Comparison of ENCODE assay signal across 8 mouse cellular contexts in genomic region chr11:72362347-72362741, GRCm38 (mm10). TPM values are rescaled to one million over a fixed set of nuclear protein-coding genes. Genes with fewer than 3 reads are reported as not detected.
A peak's percentile ranks its signal among the peaks of the same experiment; 100 is the strongest.
DNase-seq lines count a peak whose midpoint lies in the region; ATAC-seq and TF ChIP-seq lines count a peak whose summit lies in the region.

Gene Tekt1 (minus strand): TSS chr11:72362442.

- H3K36me3 ChIP-seq in heart, embryonic 12.5 days = no peaks in the 10 kb centered on the region
- no peaks in the 10 kb centered on the region for H3K36me3 ChIP-seq in E14TG2a.4 (ENCODE audit: insufficient read depth, low read length)
- no peaks in the 10 kb centered on the region for H3K36me3 ChIP-seq in forebrain, embryonic 14.5 days (ENCODE audit: control insufficient read depth, insufficient read depth, low read length)
- no peaks in the 10 kb centered on the region for H3K36me3 ChIP-seq in liver, embryonic 13.5 days

- peak within 1 kb of the TSS; percentile 58 for H3K9ac ChIP-seq in heart, embryonic 12.5 days
- H3K9ac ChIP-seq in forebrain, embryonic 14.5 days (ENCODE audit: low read length) = peak within 1 kb of the TSS; percentile 76
- peak within 1 kb of the TSS; percentile 29; the same call in 1 of the 2 replicates for H3K9ac ChIP-seq in liver, embryonic 13.5 days

- ATAC-seq in heart, embryonic 12.5 days (ENCODE audit: insufficient number of reproducible peaks, low FRiP score) = no peak
- ATAC-seq in forebrain, embryonic 14.5 days = no peak
- ATAC-seq in liver, embryonic 13.5 days (ENCODE audit: low read depth) = no peak

- no peak for DNase-seq in heart, adult 18-20 months
- DNase-seq in forebrain, embryonic 14.5 days (ENCODE audit: low spot score) = no peak
- no peak for DNase-seq in liver, embryonic 13.5 days
- DNase-seq in right cerebral cortex, postnatal 4 days = no peak
- no peak for DNase-seq in cerebellum, adult 9-10 months
- no peak for DNase-seq in spleen, postnatal 4 days (ENCODE audit: low spot score in 2 of 2)

- TF ChIP-seq CTCF in E14TG2a.4 (conservative IDR thresholded peaks at IDR 0.05; ENCODE audit: low read length) = no peak

- H3K27me3 ChIP-seq in heart, embryonic 12.5 days (replicated peaks) = no peaks in the 10 kb centered on the region
- peaks cover 5% of the 10 kb centered on the region; the same call in 1 of the 2 replicates for H3K27me3 ChIP-seq in E14TG2a.4 (ENCODE audit: insufficient read depth, low read length)
- no peaks in the 10 kb centered on the region for H3K27me3 ChIP-seq in forebrain, embryonic 14.5 days (replicated peaks; ENCODE audit: control insufficient read depth, insufficient read depth, low read length)
- peaks cover 20% of the 10 kb centered on the region for H3K27me3 ChIP-seq in liver, embryonic 13.5 days

- H3K4me1 ChIP-seq in heart, embryonic 12.5 days (replicated peaks) = peaks cover 13% of the 10 kb centered on the region; the same call in 1 of the 2 replicates
- H3K4me1 ChIP-seq in E14TG2a.4 (replicated peaks; ENCODE audit: low read depth, low read length) = peaks cover 23% of the 10 kb centered on the region
- 0 out of 2 replicates have a peak, but pooled peaks cover 7% of the 10 kb centered on the region for H3K4me1 ChIP-seq in forebrain, embryonic 14.5 days (ENCODE audit: control insufficient read depth, insufficient read depth, low read length)
- H3K4me1 ChIP-seq in liver, embryonic 13.5 days (replicated peaks) = peaks cover 7% of the 10 kb centered on the region; the same call in 1 of the 2 replicates

- 33% methylated on average over 10 of the region's 10 CpGs for WGBS in heart, embryonic 12.5 days
- 29% methylated on average over 10 of the region's 10 CpGs for WGBS in forebrain, embryonic 14.5 days
- 26% methylated on average over 10 of the region's 10 CpGs for WGBS in liver, embryonic 13.5 days (ENCODE audit: insufficient replicate concordance)

- H3K27ac ChIP-seq in heart, embryonic 12.5 days (ENCODE audit: poor library complexity, severe bottlenecking) = no peak within 1 kb of the TSS
- peak within 1 kb of the TSS; percentile 58 for H3K27ac ChIP-seq in forebrain, embryonic 14.5 days (ENCODE audit: low read depth, low read length)
- no peak within 1 kb of the TSS for H3K27ac ChIP-seq in liver, embryonic 13.5 days

- H3K4me2 ChIP-seq in heart, embryonic 12.5 days = peak within 1 kb of the TSS; percentile 84
- H3K4me2 ChIP-seq in forebrain, embryonic 14.5 days (ENCODE audit: low read length) = peak within 1 kb of the TSS; percentile 89
- H3K4me2 ChIP-seq in liver, embryonic 13.5 days = peak within 1 kb of the TSS; percentile 63

- H3K9me3 ChIP-seq in heart, embryonic 12.5 days (replicated peaks) = no peaks in the 10 kb centered on the region
- no peaks in the 10 kb centered on the region for H3K9me3 ChIP-seq in E14TG2a.4 (ENCODE audit: low read length)
- H3K9me3 ChIP-seq in forebrain, embryonic 14.5 days (replicated peaks; ENCODE audit: control insufficient read depth, low read length) = no peaks in the 10 kb centered on the region
- H3K9me3 ChIP-seq in liver, embryonic 13.5 days (replicated peaks) = no peaks in the 10 kb centered on the region

- H3K4me3 ChIP-seq in heart, embryonic 12.5 days = peak within 1 kb of the TSS; percentile 50
- H3K4me3 ChIP-seq in E14TG2a.4 (replicated peaks; ENCODE audit: low read length) = peak within 1 kb of the TSS; percentile 68
- H3K4me3 ChIP-seq in forebrain, embryonic 14.5 days (ENCODE audit: low read depth, low read length) = peak within 1 kb of the TSS; percentile 45
- H3K4me3 ChIP-seq in liver, embryonic 13.5 days (replicated peaks) = peak within 1 kb of the TSS; percentile 47

RNA-seq across cellular contexts. Expression of gene Tekt1, which starts in this region (rescaled TPM):
- 0.32 and 0.85 TPM in 2 replicates for polyA plus RNA-seq in heart, embryonic 12.5 days (2016; fragmentation: Nextera tagmentation; extraction: Ambion mirVana)
- under 1 TPM in 1 of 2 experiments, not detected in 1; 0.75 TPM for total RNA-seq in heart, adult 18-20 months (2021)
- polyA plus RNA-seq in forebrain, embryonic 14.5 days (2014; fragmentation: Nextera tagmentation; extraction: Ambion mirVana) = 10.4 and 10.5 TPM in 2 replicates
- not detected in 2 replicates for polyA plus RNA-seq in liver, embryonic 13.5 days (2015; fragmentation: Nextera tagmentation; extraction: Ambion mirVana)
